Mouse (Mus musculus) intestine, postnatal 0 days (tissue): ENCODE results near the gene Lgals1. TPM values are rescaled to one million over a fixed set of nuclear protein-coding genes. Genes with fewer than 3 reads are reported as not detected.

Source experiments
- ATAC-seq: fragments of 200-750 bp; cut with Nextera tagmentation; 2 replicates; pipeline ENCODE4 v1.8.0; 2017; ENCODE audit warnings: mild to moderate bottlenecking, moderate TSS enrichment, moderate library complexity
- H3K27ac ChIP-seq: fragments of 300-500 bp; sonication (generic); 2 replicates; pipeline ENCODE4 v1.5.1; 2014; ENCODE audit warnings: mild to moderate bottlenecking, low read depth, low read length, moderate library complexity
- H3K27me3 ChIP-seq: fragments of 300-500 bp; sonication (generic); replicated peaks from 2 replicates; pipeline ENCODE4 v1.6.1; 2014; ENCODE audit warnings: low read length, mixed read lengths; ENCODE audit not compliant: control insufficient read depth, insufficient read depth
- H3K36me3 ChIP-seq: fragments of 300-500 bp; sonication (generic); 2 replicates; pipeline ENCODE4 v1.6.1; 2014; ENCODE audit warnings: mild to moderate bottlenecking, moderate library complexity; ENCODE audit not compliant: control insufficient read depth, insufficient read depth
- H3K4me1 ChIP-seq: fragments of 300-500 bp; sonication (generic); replicated peaks from 2 replicates; pipeline ENCODE4 v1.6.1; 2014; ENCODE audit warnings: antibody characterized with exemption, low read length, mixed read lengths; ENCODE audit not compliant: control insufficient read depth, insufficient read depth
- H3K4me2 ChIP-seq: fragments of 300-500 bp; sonication (generic); replicated peaks from 2 replicates; pipeline ENCODE4 v1.6.1; 2014; ENCODE audit warnings: low read depth, mild to moderate bottlenecking, moderate library complexity
- H3K4me3 ChIP-seq: fragments of 300-500 bp; sonication (generic); 2 replicates; pipeline ENCODE4 v1.5.1; 2014; ENCODE audit warnings: low read depth, low read length
- H3K9ac ChIP-seq: fragments of 300-500 bp; sonication (generic); 2 replicates; pipeline ENCODE4 v1.6.1; 2014; ENCODE audit warnings: mild to moderate bottlenecking, low read depth, low read length
- H3K9me3 ChIP-seq: fragments of 300-500 bp; sonication (generic); 2 replicates; pipeline ENCODE4 v1.6.1; 2016; ENCODE audit warnings: mixed run types; ENCODE audit not compliant: control insufficient read depth
- CTCF ChIP-seq: sonication (generic); IDR thresholded peaks from 2 replicates; pipeline ENCODE4 v1.5.1; 2016; ENCODE audit warnings: low read depth, mild to moderate bottlenecking, control low read depth, antibody characterized with exemption, moderate library complexity
- WGBS: fragments of 180-500 bp; shearing (Covaris S2); extraction: QIAGEN DNeasy Blood & Tissue Kit; methylation state at CpG from one replicate; pipeline ENCODE4 v1.1.7; 2014; 5-methylcytosine and 5-hydroxymethylcytosine counted together
- polyA plus RNA-seq: library from polyadenylated mRNA; unstranded; fragments of >200 nt; fragmentation: Nextera tagmentation; extraction: Ambion mirVana; gene quantifications from 2 replicates; pipeline ENCODE4 v1.2.1, GENCODE M21; 2015

Gene Lgals1
- polyA plus RNA-seq, 1 experiment from 2014 or later: 759 TPM

- Histone ChIP-seq H3K4me1 (peaks cover 8% of the 10 kb centered on the region; the same call in 1 of the 2 replicates), H3K27ac (no peak overlapping the region), H3K36me3 (peaks cover 29% of the 10 kb centered on the region; the same call in 1 of the 2 replicates), H3K9me3 (no peaks in the 10 kb centered on the region), H3K9ac (0 out of 2 replicates have a peak overlapping the region, but pooled peaks have one; percentile 34), H3K4me2 (0 out of 2 replicates have a peak overlapping the region, but pooled peaks have one; percentile 13), H3K27me3 (no peaks in the 10 kb centered on the region), H3K4me3 (no peak overlapping the region)
- ATAC-seq: 0 out of 2 replicates have a peak, but pooled peaks have one; percentile 28
- peak; percentile 95 for TF ChIP-seq CTCF
- WGBS: 0% methylated on average over 2 of the region's 2 CpGs
Measured at GRCm38 (mm10) chr15:78903243-78903642, 23.3 kb upstream of the Lgals1 start.

- peaks cover 36% of the 10 kb centered on the region; the same call in 1 of the 2 replicates for H3K36me3 ChIP-seq
- no peak for TF ChIP-seq CTCF
- no peaks in the 10 kb centered on the region; the same call in 1 of the 2 replicates for H3K4me1 ChIP-seq
- H3K4me3 ChIP-seq: no peak overlapping the region
- no peak for ATAC-seq
- no peaks in the 10 kb centered on the region for H3K9me3 ChIP-seq
- no peak overlapping the region for H3K9ac ChIP-seq
- H3K4me2 ChIP-seq: no peak overlapping the region
- no peaks in the 10 kb centered on the region for H3K27me3 ChIP-seq
- H3K27ac ChIP-seq: no peak overlapping the region
- WGBS: 74% methylated on average over 7 of the region's 7 CpGs
Measured at GRCm38 (mm10) chr15:78908399-78908798, 18.1 kb upstream of the Lgals1 start.

- Histone ChIP-seq H3K4me2 (no peak overlapping the region), H3K36me3 (peaks cover 31% of the 10 kb centered on the region; the same call in 1 of the 2 replicates), H3K9ac (no peak overlapping the region), H3K4me3 (no peak overlapping the region), H3K4me1 (0 out of 2 replicates have a peak, but pooled peaks cover 1% of the 10 kb centered on the region), H3K27ac (no peak overlapping the region), H3K27me3 (no peaks in the 10 kb centered on the region), H3K9me3 (no peaks in the 10 kb centered on the region)
- 78% methylated on average over 8 of the region's 8 CpGs for WGBS
- ATAC-seq: no peak
- no peak for TF ChIP-seq CTCF
Measured at GRCm38 (mm10) chr15:78908982-78909381, 17.5 kb upstream of the Lgals1 start.

GRCm38 (mm10) chr15:78912040-78912439 is 14.5 kb upstream of the Lgals1 start:
- WGBS: 37% methylated on average over 9 of the region's 9 CpGs
- peak; percentile 74 for TF ChIP-seq CTCF
- Histone ChIP-seq H3K27me3 (peaks cover 7% of the 10 kb centered on the region; the same call in 1 of the 2 replicates), H3K4me3 (no peak overlapping the region), H3K4me1 (0 out of 2 replicates have a peak, but pooled peaks cover 4% of the 10 kb centered on the region), H3K27ac (no peak overlapping the region), H3K9me3 (no peaks in the 10 kb centered on the region), H3K36me3 (peaks cover 20% of the 10 kb centered on the region; the same call in 1 of the 2 replicates), H3K4me2 (no peak overlapping the region), H3K9ac (no peak overlapping the region)
- no peak for ATAC-seq

- H3K4me1 ChIP-seq: 0 out of 2 replicates have a peak, but pooled peaks cover 4% of the 10 kb centered on the region
- WGBS: under 1% methylated on average over 51 of the region's 51 CpGs
- peak within 1 kb of the TSS; percentile 45 for H3K4me3 ChIP-seq
- peaks cover 3% of the 10 kb centered on the region; the same call in 1 of the 2 replicates for H3K36me3 ChIP-seq
- TF ChIP-seq CTCF: no peak
- ATAC-seq: peak; percentile 88
- peak within 1 kb of the TSS; percentile 83 for H3K4me2 ChIP-seq
- H3K9ac ChIP-seq: peak within 1 kb of the TSS; percentile 28
- H3K27me3 ChIP-seq: peaks cover 7% of the 10 kb centered on the region; the same call in 1 of the 2 replicates
- H3K27ac ChIP-seq: no peak within 1 kb of the TSS; the same call in 1 of the 2 replicates
- H3K9me3 ChIP-seq: no peaks in the 10 kb centered on the region
Measured at GRCm38 (mm10) chr15:78913632-78914090, 12.9 kb upstream of the Lgals1 start, which contains the start of gene Pdxp. Pdxp (plus strand) TSS chr15:78913919.

- Histone ChIP-seq H3K27me3 (peaks cover 7% of the 10 kb centered on the region; the same call in 1 of the 2 replicates), H3K4me1 (0 out of 2 replicates have a peak, but pooled peaks cover 4% of the 10 kb centered on the region), H3K9ac (peak overlapping the region; percentile 28), H3K4me3 (peak overlapping the region; percentile 45), H3K9me3 (no peaks in the 10 kb centered on the region), H3K27ac (no peak overlapping the region; the same call in 1 of the 2 replicates), H3K4me2 (peak overlapping the region; percentile 83), H3K36me3 (peaks cover 3% of the 10 kb centered on the region)
- no peak for TF ChIP-seq CTCF
- peak; percentile 63 for ATAC-seq
- WGBS: 1% methylated on average over 72 of the region's 87 CpGs
Measured at GRCm38 (mm10) chr15:78914091-78914822, 12.3 kb upstream of the Lgals1 start.
